Mouse (Mus musculus) C2C12 (cell line): ENCODE measurements around the gene Srxn1.

Experiments used
- CTCF ChIP-seq: IDR thresholded peaks from one replicate; pipeline ENCODE4 v1.5.1; 2011; ENCODE audit not compliant: control insufficient read depth, insufficient read depth, insufficient read length
- FOSL1 ChIP-seq: IDR thresholded peaks from one replicate; pipeline ENCODE4 v1.8.0; 2011; ENCODE audit warnings: mild to moderate bottlenecking, low read length; ENCODE audit not compliant: poor library complexity, insufficient read depth, severe bottlenecking
- MAX ChIP-seq: IDR thresholded peaks from one replicate; pipeline ENCODE4 v1.6.1; 2011; ENCODE audit warnings: mild to moderate bottlenecking, control low read depth
- MYOG ChIP-seq: IDR thresholded peaks from one replicate; pipeline ENCODE4 v1.6.1; 2011; ENCODE audit not compliant: control insufficient read depth, insufficient read length; ENCODE audit errors: extremely low read depth
- USF1 ChIP-seq: IDR thresholded peaks from one replicate; pipeline ENCODE4 v1.6.1; 2011; ENCODE audit warnings: low read depth, mild to moderate bottlenecking, control low read depth, moderate library complexity

DNA sequence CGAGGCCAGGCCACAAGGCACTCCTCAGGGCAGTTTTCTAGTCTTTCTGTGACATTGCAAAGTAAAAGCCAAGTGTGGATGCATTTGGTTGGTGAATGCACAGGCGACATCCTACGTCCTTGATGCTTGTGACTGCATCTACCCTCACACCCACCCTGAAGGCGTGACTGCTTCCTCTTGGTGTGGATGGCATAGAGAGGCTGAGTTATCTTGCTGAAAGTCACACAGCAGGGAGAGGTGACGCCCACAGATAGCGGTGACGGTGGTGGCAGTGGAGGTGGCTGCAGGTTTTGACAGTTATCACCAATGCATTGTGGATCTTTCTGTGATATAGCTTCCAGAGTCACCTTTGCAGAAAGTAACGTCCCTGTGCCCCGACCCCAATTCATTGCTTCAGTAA is 17.6 kb downstream of the Srxn1 start:
- TF ChIP-seq MAX (no peak), MYOG (no peak), CTCF (no peak), USF1 (no peak), FOSL1 (no peak)
